ENCODE assay signal across 21 mouse cellular contexts in the genomic region with DNA sequence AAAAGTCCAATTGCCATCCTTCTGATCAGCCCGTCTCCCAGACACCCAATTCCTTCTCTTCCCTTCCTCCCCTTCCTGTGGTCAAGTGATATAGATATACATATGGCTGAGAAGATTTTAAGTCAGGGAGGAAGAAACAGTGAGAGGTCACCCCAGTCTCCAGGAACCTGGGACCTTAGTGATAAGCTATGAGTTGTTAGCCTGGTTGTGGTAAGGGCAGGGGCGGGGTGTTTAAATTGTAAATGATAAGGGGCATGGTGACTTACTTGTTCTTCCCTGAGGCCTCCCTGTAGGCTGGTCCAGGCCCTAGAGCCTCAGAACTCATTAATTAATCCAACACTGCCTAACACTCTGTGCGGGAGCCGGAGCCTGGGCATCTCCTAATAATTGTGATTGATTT.
"Had no signal": no experiment of that assay in that cellular context is flagged by ENCODE, and none has a peak within 500 bp of the region (broad histone marks: within the 10 kb centered on the region; RNA-seq: fewer than 3 reads in every experiment).

No protein-coding gene starts in this region.

- H3K9ac ChIP-seq: kidney, embryonic 15.5 days; limb, embryonic 13.5 days; lung, embryonic 14.5 days; midbrain, embryonic 13.5 days; neural tube, embryonic 13.5 days; stomach, embryonic 15.5 days had no signal

- H3K36me3 ChIP-seq: kidney, embryonic 15.5 days; limb, embryonic 10.5 days; limb, embryonic 13.5 days; midbrain, embryonic 10.5 days; midbrain, embryonic 13.5 days; neural tube, embryonic 13.5 days; stomach, embryonic 15.5 days had no signal

- H3K9me3 ChIP-seq: kidney, embryonic 15.5 days; limb, embryonic 10.5 days; limb, embryonic 13.5 days; midbrain, embryonic 10.5 days; midbrain, embryonic 13.5 days; neural tube, embryonic 13.5 days; stomach, embryonic 15.5 days had no signal

- DNase-seq: kidney, adult 2 months; kidney, postnatal 10 days; kidney, postnatal 36 days; lung, embryonic 14.5 days; retina, postnatal 1 day; right cerebral cortex, postnatal 25 days; spleen, adult 18-20 months; thymus, postnatal 25 days had no signal

- H3K27me3 ChIP-seq: kidney, embryonic 15.5 days; limb, embryonic 13.5 days; megakaryocyte, embryonic 14.5 days; midbrain, embryonic 13.5 days; stomach, embryonic 15.5 days had no signal

- ATAC-seq: intestine, postnatal 0 days; lung, postnatal 0 days; midbrain, embryonic 13.5 days; midbrain, embryonic 16.5 days had no signal

- H3K4me1 ChIP-seq: kidney, embryonic 15.5 days; limb, embryonic 10.5 days; limb, embryonic 13.5 days; megakaryocyte, embryonic 14.5 days; midbrain, embryonic 10.5 days; midbrain, embryonic 13.5 days; neural tube, embryonic 13.5 days; stomach, embryonic 15.5 days had no signal

- H3K27ac ChIP-seq: kidney, embryonic 15.5 days; limb, embryonic 10.5 days; limb, embryonic 13.5 days; macrophage; midbrain, embryonic 10.5 days; midbrain, embryonic 13.5 days; neural tube, embryonic 13.5 days; stomach, embryonic 15.5 days had no signal

- H3K4me2 ChIP-seq: kidney, embryonic 15.5 days; limb, embryonic 13.5 days; lung, embryonic 14.5 days; midbrain, embryonic 13.5 days; neural tube, embryonic 13.5 days; stomach, embryonic 15.5 days had no signal

- H3K4me3 ChIP-seq: kidney, embryonic 15.5 days; limb, embryonic 10.5 days; limb, embryonic 13.5 days; megakaryocyte, embryonic 14.5 days; midbrain, embryonic 10.5 days; midbrain, embryonic 13.5 days; myocyte; neural tube, embryonic 13.5 days; stomach, embryonic 15.5 days had no signal
